Mouse (Mus musculus) liver, embryonic 15.5 days (tissue): ENCODE measurements around the gene Mut. TPM values are rescaled to one million over a fixed set of nuclear protein-coding genes. Genes with fewer than 3 reads are reported as not detected.

Experiments used
- ATAC-seq: fragments of 200-750 bp; cut with Nextera tagmentation; 2 replicates; pipeline ENCODE4 v1.8.0; 2017; ENCODE audit warnings: moderate number of reproducible peaks, mild to moderate bottlenecking, moderate library complexity; ENCODE audit not compliant: insufficient read depth
- H3K27ac ChIP-seq: fragments of 300-500 bp; sonication (generic); replicated peaks from 2 replicates; pipeline ENCODE4 v1.5.1; 2015; ENCODE audit warnings: mild to moderate bottlenecking, inconsistent platforms
- H3K27me3 ChIP-seq: fragments of 300-500 bp; sonication (generic); 2 replicates; pipeline ENCODE4 v1.6.1; 2015; ENCODE audit warnings: mild to moderate bottlenecking, inconsistent platforms
- H3K36me3 ChIP-seq: fragments of 300-500 bp; sonication (generic); replicated peaks from 2 replicates; pipeline ENCODE4 v1.6.1; 2015; ENCODE audit warnings: moderate library complexity, mild to moderate bottlenecking, inconsistent platforms
- H3K4me1 ChIP-seq: fragments of 300-500 bp; sonication (generic); replicated peaks from 2 replicates; pipeline ENCODE4 v1.6.1; 2015; ENCODE audit warnings: inconsistent platforms
- H3K4me2 ChIP-seq: fragments of 300-500 bp; sonication (generic); 2 replicates; pipeline ENCODE4 v1.6.1; 2015; ENCODE audit warnings: moderate library complexity, mild to moderate bottlenecking, inconsistent platforms
- H3K4me3 ChIP-seq: fragments of 300-500 bp; sonication (generic); replicated peaks from 2 replicates; pipeline ENCODE4 v1.5.1; 2015; ENCODE audit warnings: mild to moderate bottlenecking, inconsistent platforms
- H3K9ac ChIP-seq: fragments of 300-500 bp; sonication (generic); 2 replicates; pipeline ENCODE4 v1.6.1; 2015; ENCODE audit warnings: moderate library complexity, mild to moderate bottlenecking, inconsistent platforms
- H3K9me3 ChIP-seq: fragments of 300-500 bp; sonication (generic); replicated peaks from 2 replicates; pipeline ENCODE4 v1.6.1; 2016; ENCODE audit warnings: inconsistent platforms
- WGBS: fragments of 180-500 bp; shearing (Covaris S2); methylation state at CpG from one replicate; pipeline ENCODE4 v1.1.7; 2015; ENCODE audit warnings: mixed read lengths; ENCODE audit not compliant: insufficient replicate concordance; 5-methylcytosine and 5-hydroxymethylcytosine counted together
- polyA plus RNA-seq: library from polyadenylated mRNA; unstranded; fragments of >200 nt; fragmentation: Nextera tagmentation; extraction: Ambion mirVana; gene quantifications from 2 replicates; pipeline ENCODE4 v1.2.1, GENCODE M21; 2015

Gene Mut
- 28.3 and 30.0 TPM in 2 replicates for polyA plus RNA-seq

GRCm38 (mm10) chr17:40934420-40935231 lies at the start of gene Mut, which contains the start of gene Cenpq:
Gene Mut (plus strand): TSS chr17:40934685.
Gene Cenpq (minus strand): TSS chr17:40935047.
- Histone ChIP-seq H3K9me3 (no peaks in the 10 kb centered on the region), H3K27ac (peak within 1 kb of the TSS; percentile 95), H3K27me3 (no peaks in the 10 kb centered on the region), H3K9ac (peak within 1 kb of the TSS; percentile 61), H3K4me2 (peak within 1 kb of the TSS; percentile 76), H3K36me3 (peaks cover 13% of the 10 kb centered on the region), H3K4me1 (peaks cover 6% of the 10 kb centered on the region), H3K4me3 (peak within 1 kb of the TSS; percentile 74)
- ATAC-seq, result peak; percentile 99
- WGBS, result under 1% methylated on average over 50 of the region's 50 CpGs

DNA sequence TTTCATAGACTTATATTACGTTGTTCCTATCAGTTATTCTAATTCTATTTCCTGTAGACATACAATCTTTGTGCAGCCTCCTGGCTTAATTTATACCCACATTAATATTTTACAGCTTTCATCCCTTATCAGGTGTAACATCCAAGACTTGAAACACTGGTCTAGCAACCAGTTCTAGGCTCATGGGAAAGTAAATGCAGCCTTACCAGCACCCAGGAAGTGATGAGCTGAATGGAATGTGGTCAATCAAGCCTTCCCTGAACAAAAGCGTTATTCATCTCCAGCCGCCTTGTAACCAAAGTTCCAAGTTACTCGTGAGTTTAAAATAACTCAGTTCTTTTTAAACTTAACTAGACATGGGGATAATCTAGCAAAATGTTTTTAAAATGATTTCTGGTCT lies 49.3 kb upstream of the Mut start:
- Histone ChIP-seq H3K27me3 (no peaks in the 10 kb centered on the region), H3K9me3 (no peaks in the 10 kb centered on the region), H3K4me1 (peaks cover 15% of the 10 kb centered on the region), H3K4me2 (no peak overlapping the region), H3K27ac (no peak overlapping the region), H3K36me3 (no peaks in the 10 kb centered on the region), H3K4me3 (no peak overlapping the region), H3K9ac (no peak overlapping the region)
- WGBS, result 63% methylated on average over 4 of the region's 4 CpGs
- ATAC-seq, result no peak

- no peaks in the 10 kb centered on the region for H3K9me3 ChIP-seq
- no peak for ATAC-seq
Measured at GRCm38 (mm10) chr17:40887849-40888536, 46.5 kb upstream of the Mut start.

GRCm38 (mm10) chr17:40896863-40897262 lies 37.6 kb upstream of the Mut start:
- Histone ChIP-seq H3K9me3 (no peaks in the 10 kb centered on the region), H3K36me3 (no peaks in the 10 kb centered on the region), H3K27me3 (peaks cover 3% of the 10 kb centered on the region; the same call in 1 of the 2 replicates), H3K4me1 (peaks cover 9% of the 10 kb centered on the region), H3K27ac (no peak overlapping the region), H3K9ac (no peak overlapping the region), H3K4me3 (no peak overlapping the region), H3K4me2 (no peak overlapping the region)
- ATAC-seq, result no peak
- 42% methylated on average over 1 of the region's 1 CpGs for WGBS

More at GRCm38 (mm10) chr17:40887849-40888536, 46.5 kb upstream of the Mut start:
- 0 out of 2 replicates have a peak, but pooled peaks cover 5% of the 10 kb centered on the region for H3K4me1 ChIP-seq
- 35% methylated on average over 4 of the region's 4 CpGs for WGBS
- H3K4me2 ChIP-seq, result no peak overlapping the region
- no peak overlapping the region for H3K4me3 ChIP-seq
- H3K27ac ChIP-seq, result no peak overlapping the region
- H3K36me3 ChIP-seq, result no peaks in the 10 kb centered on the region
- no peak overlapping the region for H3K9ac ChIP-seq
- H3K27me3 ChIP-seq, result no peaks in the 10 kb centered on the region

DNA sequence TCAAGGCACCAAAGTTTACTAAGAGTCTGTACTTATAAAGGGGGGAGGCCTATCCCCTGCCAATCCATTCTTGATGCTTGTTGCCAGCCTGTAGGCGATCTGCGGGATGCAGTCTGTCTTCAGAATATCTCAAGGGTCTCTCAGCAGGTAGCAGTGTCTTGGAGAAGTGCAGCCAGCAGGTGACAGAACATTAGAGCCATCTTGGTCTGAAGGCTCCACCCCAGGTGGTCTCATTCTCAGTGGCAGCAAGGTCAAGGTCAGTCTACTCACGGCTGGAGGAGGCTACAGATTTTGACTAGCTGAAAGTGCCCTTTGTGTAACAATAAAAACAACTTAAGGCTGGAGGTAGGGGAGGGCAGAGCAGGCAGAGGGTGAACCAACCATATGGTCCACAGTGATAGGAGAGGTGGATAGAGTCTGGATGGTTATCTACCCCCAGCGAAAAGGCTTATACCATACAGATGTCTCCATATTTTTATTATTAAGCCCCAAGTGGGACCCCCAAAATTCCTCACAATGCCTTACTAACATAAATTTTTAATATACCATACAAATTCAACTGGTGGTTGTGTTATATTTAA lies 34.6 kb upstream of the Mut start:
- Histone ChIP-seq H3K4me3 (no peak overlapping the region), H3K4me1 (peaks cover 14% of the 10 kb centered on the region), H3K36me3 (no peaks in the 10 kb centered on the region), H3K9ac (no peak overlapping the region), H3K27me3 (no peaks in the 10 kb centered on the region), H3K27ac (no peak overlapping the region), H3K4me2 (no peak overlapping the region), H3K9me3 (no peaks in the 10 kb centered on the region)
- ATAC-seq, result peak; percentile 66
- 36% methylated on average over 4 of the region's 4 CpGs for WGBS

DNA sequence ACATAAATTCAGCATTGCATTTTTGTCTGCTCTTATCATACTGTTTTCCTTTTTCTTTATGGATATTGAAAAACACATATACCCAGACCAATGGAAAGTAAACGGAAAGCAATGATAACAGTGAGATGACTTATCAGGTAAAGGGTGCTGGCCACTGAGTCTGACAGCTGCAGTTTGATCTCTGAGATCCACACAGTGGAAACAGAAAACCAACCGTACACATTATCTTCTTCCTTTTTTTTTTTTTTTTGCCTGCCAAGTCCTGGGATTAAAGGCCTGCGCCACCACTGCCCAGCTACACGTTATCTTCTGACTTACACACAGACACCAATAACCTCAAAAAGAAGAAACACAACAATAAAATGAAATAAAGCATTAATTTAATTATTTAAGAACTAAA lies 31.1 kb upstream of the Mut start:
- Histone ChIP-seq H3K27ac (no peak overlapping the region), H3K27me3 (no peaks in the 10 kb centered on the region), H3K36me3 (no peaks in the 10 kb centered on the region), H3K9me3 (no peaks in the 10 kb centered on the region), H3K4me3 (no peak overlapping the region), H3K4me2 (no peak overlapping the region), H3K9ac (no peak overlapping the region), H3K4me1 (peaks cover 14% of the 10 kb centered on the region)
- ATAC-seq, result no peak
- 12% methylated on average over 4 of the region's 4 CpGs for WGBS

DNA sequence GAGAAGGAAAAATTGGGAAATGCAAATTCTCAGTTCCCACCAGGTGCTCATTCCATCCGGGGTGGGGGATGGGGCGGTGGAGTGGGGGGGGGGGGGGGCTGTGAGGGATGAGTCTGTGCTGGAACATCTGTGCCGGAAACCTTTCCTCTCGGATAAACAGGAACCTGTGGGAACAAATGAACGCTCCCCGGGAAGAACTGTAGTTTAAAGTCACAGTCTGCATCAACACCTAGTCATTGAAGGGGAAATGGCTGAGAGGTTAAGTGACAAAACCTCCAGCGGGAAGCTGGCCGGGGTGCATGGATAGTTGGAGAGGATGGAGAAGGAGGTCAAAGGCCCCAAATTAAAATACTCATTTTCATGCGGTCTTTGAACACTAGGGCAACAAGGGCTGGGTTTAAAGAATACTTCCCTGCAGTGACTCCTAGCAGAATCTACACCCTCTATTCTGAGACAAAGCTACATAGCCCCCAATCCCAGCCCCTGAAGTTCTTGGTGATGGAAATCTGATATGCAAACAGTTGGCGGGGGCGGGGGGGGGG lies 30.4 kb upstream of the Mut start:
- ATAC-seq, result no peak
- H3K4me2 ChIP-seq, result no peak overlapping the region
- 20% methylated on average over 11 of the region's 11 CpGs for WGBS

GRCm38 (mm10) chr17:40904721-40905154 lies 29.7 kb upstream of the Mut start:
- 12% methylated on average over 14 of the region's 14 CpGs for WGBS
- H3K9me3 ChIP-seq, result no peaks in the 10 kb centered on the region
- no peak overlapping the region for H3K27ac ChIP-seq
- no peak overlapping the region for H3K9ac ChIP-seq
- H3K4me2 ChIP-seq, result no peak overlapping the region
- H3K4me1 ChIP-seq, result peaks cover 10% of the 10 kb centered on the region
- ATAC-seq, result no peak
- no peaks in the 10 kb centered on the region for H3K36me3 ChIP-seq
- no peak overlapping the region for H3K4me3 ChIP-seq
- H3K27me3 ChIP-seq, result no peaks in the 10 kb centered on the region

More for the DNA sequence above, 30.4 kb upstream of the Mut start:
- H3K9me3 ChIP-seq, result no peaks in the 10 kb centered on the region
- no peak overlapping the region for H3K4me3 ChIP-seq
- H3K27ac ChIP-seq, result no peak overlapping the region
- no peak overlapping the region for H3K9ac ChIP-seq
- H3K27me3 ChIP-seq, result no peaks in the 10 kb centered on the region
- H3K36me3 ChIP-seq, result no peaks in the 10 kb centered on the region
- H3K4me1 ChIP-seq, result peaks cover 14% of the 10 kb centered on the region

DNA sequence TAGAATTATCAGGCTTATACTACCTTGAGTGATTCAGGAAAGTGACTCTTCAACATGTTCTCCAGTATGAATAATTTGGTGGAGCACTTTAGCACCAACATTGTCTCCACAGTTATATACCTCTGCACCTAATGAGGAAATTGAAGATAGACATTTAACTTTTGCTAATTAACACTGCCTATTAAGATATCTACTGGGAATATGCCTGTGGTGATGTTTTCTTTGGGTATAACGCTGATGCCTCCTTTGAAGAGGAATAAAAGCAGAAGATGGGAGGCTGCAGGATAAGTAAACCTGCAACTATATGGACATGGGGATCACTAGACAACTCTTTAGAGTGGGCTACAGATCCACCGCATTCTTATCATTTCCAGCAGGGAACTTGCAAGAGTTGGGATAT lies 20.2 kb upstream of the Mut start, which contains the start of gene Glyatl3:
TSS of gene Glyatl3 (minus strand) at position 101 of the 400 bp plus-strand sequence.
- no peaks in the 10 kb centered on the region for H3K27me3 ChIP-seq
- no peak within 1 kb of the TSS for H3K4me3 ChIP-seq
- no peak within 1 kb of the TSS for H3K27ac ChIP-seq
- no peak within 1 kb of the TSS for H3K9ac ChIP-seq
- ATAC-seq, result no peak
- H3K36me3 ChIP-seq, result no peaks in the 10 kb centered on the region
- no peak within 1 kb of the TSS for H3K4me2 ChIP-seq
- H3K4me1 ChIP-seq, result no peaks in the 10 kb centered on the region
- 82% methylated on average over 2 of the region's 2 CpGs for WGBS
- no peaks in the 10 kb centered on the region for H3K9me3 ChIP-seq

GRCm38 (mm10) chr17:40915499-40915898 lies 19.0 kb upstream of the Mut start:
- Histone ChIP-seq H3K27me3 (no peaks in the 10 kb centered on the region), H3K4me3 (no peak overlapping the region), H3K9me3 (no peaks in the 10 kb centered on the region), H3K36me3 (no peaks in the 10 kb centered on the region), H3K4me1 (no peaks in the 10 kb centered on the region), H3K27ac (no peak overlapping the region), H3K4me2 (no peak overlapping the region), H3K9ac (no peak overlapping the region)
- WGBS, result 83% methylated on average over 2 of the region's 2 CpGs
- ATAC-seq, result no peak

DNA sequence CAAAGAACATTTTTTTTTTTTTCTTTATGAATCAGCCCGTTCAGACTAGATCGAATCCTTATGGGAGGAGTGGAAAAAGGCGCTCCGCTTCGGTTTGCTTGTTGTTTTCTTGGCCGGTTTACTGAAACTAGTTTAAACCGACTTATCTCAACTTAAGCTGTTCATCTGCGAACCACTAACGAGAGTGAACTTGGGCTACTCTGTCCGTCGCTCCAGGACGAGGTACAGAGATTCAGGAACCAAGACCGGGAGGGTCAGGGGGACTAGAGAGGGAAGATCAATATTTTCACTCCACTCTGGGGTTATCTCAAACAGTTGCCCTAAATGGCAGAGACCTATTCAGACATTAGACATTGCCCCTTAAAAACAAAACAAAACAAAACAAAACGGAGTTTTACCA lies 500 bp upstream of the Mut start:
- WGBS, result under 1% methylated on average over 14 of the region's 14 CpGs
- Histone ChIP-seq H3K4me1 (peaks cover 6% of the 10 kb centered on the region), H3K4me2 (peak overlapping the region; percentile 76)

More for the DNA sequence above, 500 bp upstream of the Mut start:
- H3K27me3 ChIP-seq, result no peaks in the 10 kb centered on the region
- H3K9me3 ChIP-seq, result no peaks in the 10 kb centered on the region
- peak overlapping the region; percentile 60 for H3K9ac ChIP-seq
- H3K4me3 ChIP-seq, result peak overlapping the region; percentile 74
- H3K27ac ChIP-seq, result peak overlapping the region; percentile 95
- peaks cover 20% of the 10 kb centered on the region for H3K36me3 ChIP-seq
- ATAC-seq, result peak; percentile 51
